Mouse (Mus musculus): ENCODE data around the gene Ugt1a7c.

- TF ChIP-seq CTCF (IDR thresholded peaks at IDR 0.05; ENCODE audit: low read depth): no peak
- TF ChIP-seq EP300 (optimal IDR thresholded peaks at IDR 0.05): no peak
Observed at GRCm38 (mm10) chr1:88253106-88253505, 158.2 kb downstream of the Ugt1a7c start.

Measured in stomach, postnatal 0 days (tissue).